Mouse (Mus musculus): Measurements from ENCODE around the gene Krt83.

The Krt83 gene

DNA sequence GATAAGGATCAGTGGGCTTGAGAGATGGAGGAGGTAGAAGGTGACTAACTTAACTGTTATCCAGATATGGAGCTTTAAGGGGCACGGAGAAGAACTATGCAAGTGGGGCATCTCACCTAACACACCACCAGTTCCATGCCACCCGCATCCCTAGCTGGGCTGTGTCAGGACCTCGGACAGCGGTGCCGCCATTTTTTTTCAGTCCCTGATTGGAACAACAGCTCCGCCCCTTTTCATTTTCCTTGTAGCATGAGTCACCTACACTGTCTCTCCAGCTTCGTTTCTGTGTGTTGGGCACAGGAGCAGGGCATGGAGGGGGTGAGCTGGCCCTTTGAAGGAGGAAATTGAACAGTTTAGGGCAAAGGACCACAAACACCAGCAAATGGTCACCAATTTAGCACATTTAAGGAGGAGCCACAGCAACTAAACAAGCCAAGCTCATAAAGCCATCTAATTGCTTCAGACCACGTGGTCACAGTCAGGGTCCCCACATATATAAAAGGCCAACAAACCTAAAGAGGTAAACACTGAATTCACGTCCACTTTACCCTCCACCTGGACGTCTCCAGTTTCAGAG is 18.3 kb downstream of the Krt83 start, which contains the start of gene Krt86:
Gene Krt86 (plus strand): TSS at position 527 of the 577 bp plus-strand sequence.
- DNase-seq (ENCODE audit: low spot score), result peak; percentile 25

DNA sequence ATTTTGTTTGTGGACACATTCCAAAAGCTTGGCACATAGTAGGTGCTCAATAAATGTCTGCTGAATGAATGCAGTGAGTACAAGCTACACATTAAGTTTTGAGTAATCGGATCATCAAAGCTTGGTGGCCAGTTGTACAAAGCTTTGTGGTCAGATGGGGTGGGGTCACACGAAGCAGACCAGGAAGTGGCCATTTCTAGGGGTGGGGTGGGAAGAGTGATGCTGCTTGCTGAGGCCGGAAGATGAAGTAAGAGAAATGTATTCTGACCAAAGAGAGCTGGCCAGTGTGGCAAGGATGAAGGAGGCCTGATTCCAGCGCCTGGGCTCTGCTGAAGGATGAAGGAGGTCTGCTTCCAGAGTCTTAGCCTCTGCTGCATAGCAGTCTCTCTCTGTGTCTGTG is 22.2 kb downstream of the Krt83 start:
- no peak for DNase-seq (ENCODE audit: low spot score)

DNA sequence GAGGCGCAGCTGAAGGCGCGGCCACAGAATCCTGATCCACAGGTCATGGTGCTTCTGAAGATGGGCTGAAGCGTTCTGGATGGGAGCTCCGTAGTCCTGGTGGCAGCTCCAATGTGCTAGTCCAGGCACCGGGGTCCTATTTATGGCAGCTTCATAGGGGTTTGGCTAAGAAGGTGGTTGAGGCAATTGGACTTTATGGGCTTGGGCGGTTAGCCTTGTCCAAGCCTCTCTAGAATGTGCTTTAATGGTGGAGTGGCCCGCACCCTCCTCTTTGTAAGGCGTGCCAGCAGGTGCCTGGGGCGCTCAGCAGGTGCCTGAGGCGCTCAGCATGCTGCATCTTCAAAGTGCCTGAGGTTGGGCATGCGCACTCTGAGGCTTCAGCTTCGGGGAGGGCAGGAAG is 27.7 kb downstream of the Krt83 start, which contains the start of gene Krt81:
Gene Krt81 (minus strand): TSS at position 101 of the 400 bp plus-strand sequence.
- DNase-seq (ENCODE audit: low spot score), result no peak

DNA sequence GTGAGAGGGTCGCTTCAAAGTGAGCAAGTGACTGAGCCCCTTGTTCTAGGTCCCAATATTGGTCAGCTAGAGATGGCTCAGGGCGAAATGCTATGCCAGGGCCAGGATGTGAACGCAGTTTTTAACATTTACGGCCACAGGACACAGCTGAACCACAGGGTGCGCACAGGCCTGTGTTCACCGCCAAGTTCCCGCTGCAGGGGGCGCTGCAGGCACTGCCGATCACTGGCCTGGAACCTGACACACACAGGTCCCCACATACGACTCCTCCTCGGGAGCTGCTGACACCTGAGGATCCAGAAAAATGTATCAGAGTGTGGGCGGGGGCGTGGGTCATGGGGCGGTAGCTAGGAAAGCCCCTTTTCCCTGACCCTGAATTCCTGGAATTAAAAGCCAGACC is 32.0 kb downstream of the Krt83 start:
- DNase-seq (ENCODE audit: low spot score), result no peak

DNA sequence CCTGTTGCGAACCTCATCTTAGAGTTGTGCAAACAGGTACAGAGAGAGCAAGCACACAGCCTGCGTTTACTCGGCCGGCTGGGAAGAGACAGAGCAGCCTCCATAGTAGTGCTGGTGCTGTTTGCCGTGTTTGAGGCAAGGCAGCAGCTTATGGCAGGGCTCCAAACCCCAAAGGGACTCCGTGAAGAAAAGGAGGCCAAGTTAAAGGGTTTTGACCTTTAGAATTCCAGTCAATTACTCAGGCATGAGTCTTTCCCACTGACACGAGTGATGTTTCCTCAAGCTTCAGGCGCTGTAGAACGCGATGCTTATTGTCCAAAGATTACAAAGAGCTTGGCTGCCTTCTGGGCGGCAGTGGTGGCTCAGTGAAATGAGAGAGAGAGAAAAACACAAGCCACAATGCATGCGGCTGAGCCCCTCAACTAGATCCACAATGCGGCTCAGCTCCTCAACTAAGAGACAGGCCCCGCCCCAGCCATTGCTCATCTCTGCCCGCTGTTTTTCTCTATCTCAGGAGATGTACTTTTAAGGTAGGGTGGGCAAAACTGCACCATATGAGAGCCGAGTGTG is 32.9 kb downstream of the Krt83 start:
- no peak for DNase-seq (ENCODE audit: low spot score)

DNA sequence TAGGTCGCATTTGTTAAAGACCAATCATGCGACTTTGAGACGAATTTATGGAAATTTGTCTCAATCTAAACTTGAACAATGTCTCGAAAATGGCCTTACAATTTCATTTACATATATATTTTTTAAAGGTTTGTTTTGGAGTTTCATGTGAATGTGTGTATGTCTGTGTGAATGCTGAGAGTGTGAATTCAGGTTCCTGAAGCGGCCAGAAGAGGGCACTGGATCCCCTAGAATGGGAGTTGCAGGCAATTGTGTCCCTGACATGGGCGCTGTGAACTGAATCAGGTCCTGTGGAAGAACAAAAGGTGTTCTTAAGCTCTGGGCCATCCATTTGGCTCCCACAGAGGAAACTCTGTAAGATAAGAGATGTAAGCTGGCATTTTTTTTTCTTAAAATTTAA is 35.4 kb downstream of the Krt83 start:
- DNase-seq (ENCODE audit: low spot score), result no peak

DNA sequence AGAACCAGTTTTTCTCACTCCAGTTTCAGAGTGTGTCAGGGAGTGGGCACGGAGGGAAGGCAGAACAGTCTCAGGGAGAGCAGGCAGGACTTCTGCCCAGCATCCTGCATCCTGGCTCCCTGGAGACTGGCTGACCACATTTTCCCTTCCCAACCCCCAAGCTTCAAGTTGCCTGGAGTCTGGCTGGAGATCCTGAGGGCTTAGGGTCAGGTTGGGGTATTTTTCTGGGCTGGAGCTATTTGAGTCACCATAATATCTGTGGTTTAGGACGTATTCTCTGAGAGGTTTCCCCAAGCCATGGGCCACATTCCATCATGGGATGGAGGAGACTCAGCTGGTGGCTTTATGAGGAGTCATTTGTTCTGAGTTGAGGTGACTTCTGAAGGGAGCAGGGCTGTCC is 36.0 kb downstream of the Krt83 start:
- DNase-seq (ENCODE audit: low spot score), result no peak

DNA sequence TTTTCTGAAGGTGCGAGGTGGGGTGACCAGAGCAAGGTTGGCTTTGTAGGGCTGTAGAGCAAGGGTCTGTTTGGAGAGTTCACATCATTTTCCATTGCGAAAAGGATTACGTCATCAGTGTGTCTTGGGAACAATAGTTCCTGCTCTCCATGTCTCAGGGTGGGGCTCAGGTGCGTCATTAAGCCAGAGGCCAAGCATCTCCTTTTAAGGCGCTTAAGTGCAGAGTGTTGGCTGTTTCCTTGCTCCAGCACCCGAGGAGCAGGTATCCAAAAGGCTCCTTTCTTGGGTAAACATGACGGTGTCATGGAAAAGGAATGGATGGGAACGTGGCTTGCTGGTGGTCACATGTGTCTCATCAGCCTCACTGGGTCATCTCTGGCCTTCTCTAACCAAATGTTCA is 36.5 kb downstream of the Krt83 start:
- DNase-seq (ENCODE audit: low spot score), result no peak

DNA sequence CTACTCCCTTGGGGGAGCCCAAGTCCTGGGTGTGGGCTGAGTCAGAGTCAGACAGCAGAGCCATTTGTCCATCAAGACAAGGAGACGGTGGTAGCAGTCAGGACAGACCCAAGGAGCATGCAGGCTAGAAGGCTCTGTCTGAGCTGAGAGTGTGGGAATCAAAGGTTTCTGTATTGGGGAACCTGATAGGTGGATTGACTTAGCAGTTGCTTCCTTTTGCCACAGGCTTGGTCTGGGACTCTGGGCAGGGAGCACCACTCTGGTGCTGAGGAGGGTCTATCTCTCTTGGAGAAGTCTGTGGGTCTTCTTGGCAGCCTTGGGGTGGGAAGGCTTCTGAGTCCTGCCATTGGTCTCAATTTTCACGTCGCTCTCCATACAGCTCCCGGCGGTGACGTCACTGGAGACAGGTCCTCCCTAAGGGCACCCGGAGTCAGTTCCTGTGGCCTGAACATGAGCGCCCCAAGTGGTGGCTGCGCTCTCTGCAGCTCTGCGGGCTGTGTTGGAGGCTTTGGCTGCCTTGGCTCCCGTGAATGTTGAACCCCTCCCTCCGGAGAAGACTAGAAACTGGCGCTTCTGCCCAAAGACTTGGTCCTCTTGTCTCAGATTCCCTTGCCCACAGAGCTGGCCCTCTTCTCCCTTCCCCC is 38.1 kb downstream of the Krt83 start:
- peak; percentile 54 for DNase-seq (ENCODE audit: low spot score)

DNA sequence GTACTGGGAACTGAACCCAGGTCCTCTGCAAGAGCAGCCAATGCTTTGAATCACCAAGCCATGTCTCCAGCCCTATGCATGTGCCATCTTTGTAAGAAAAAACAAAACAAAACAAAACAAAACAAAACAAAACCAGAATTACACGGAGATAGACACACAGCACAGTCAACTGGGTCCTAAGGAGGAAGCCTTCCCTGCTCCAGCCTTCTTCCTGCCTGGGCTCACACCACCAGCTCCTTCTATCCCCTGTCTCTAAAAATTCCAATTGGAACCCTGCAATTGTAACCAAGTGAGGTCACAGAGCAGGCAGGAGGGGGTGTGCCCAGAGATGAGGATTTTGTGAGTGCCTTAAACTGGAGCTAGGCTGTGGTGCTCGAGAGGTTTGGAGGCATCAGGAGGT is 43.9 kb downstream of the Krt83 start, which contains the start of gene Krt88:
Gene Krt88 (plus strand): TSS at position 301 of the 400 bp plus-strand sequence.
- DNase-seq (ENCODE audit: low spot score), result no peak

DNA sequence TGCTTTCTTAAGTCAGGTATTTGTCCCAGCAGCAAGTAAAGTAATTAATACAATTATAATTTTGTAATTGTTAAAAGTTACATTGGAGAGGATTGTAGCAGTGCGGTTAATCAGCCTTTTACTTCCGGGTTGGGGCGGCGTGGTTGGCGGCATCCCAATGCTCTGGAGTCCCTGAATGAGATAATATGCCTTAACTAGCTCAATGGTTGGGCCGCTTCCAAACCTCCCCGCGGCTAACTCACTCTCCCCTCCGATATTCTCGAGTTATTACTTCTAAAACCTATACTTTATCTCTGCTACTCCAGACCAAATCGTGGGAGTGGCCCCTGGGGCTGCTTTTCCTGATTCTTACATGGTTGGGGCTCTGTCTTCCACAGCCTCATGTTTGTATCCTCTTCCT is 44.7 kb downstream of the Krt83 start:
- no peak for DNase-seq (ENCODE audit: low spot score)

DNA sequence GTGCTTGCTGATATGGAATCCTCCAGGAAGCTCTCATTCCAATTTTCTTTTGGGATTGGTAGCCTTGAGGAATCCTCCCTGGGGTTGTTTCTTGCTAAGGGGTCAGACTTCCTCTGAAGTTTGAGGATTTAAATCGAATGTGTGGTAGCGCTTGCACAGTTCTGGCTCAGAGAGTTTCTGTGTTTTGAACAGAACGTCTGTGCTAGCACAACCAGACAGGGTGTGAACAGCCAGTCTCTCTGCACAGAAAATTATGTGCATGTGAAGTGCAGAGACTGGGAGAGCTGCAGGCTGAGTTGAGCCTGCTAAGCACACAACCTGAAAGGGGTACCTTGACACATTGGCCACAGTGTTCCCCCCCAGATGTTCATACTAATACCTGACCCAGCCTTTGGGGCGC is 50.5 kb downstream of the Krt83 start:
- DNase-seq (ENCODE audit: low spot score), result no peak

DNA sequence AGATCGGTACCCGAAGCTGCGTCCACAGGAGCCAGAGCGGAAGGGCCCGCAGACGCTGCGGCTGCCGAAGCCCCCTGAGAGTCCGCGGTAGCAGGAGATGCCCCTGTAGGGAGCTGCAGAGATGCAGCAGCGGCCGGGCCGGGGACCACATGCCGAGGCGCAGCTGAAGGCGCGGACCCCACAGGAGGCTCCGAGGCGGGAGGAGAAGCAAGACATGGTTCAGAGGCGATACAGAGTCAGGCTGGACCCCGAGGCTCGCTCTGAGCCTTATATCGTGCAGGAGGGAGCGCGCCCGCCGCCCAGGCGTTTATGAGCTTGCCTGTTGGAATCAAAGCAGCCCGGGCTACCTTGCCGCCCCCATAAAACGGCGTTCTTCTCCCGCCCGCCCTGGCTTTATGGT is 52.8 kb downstream of the Krt83 start, which contains the start of gene Krt87:
Gene Krt87 (minus strand): TSS at position 250 of the 400 bp plus-strand sequence.
- DNase-seq (ENCODE audit: low spot score), result no peak

DNA sequence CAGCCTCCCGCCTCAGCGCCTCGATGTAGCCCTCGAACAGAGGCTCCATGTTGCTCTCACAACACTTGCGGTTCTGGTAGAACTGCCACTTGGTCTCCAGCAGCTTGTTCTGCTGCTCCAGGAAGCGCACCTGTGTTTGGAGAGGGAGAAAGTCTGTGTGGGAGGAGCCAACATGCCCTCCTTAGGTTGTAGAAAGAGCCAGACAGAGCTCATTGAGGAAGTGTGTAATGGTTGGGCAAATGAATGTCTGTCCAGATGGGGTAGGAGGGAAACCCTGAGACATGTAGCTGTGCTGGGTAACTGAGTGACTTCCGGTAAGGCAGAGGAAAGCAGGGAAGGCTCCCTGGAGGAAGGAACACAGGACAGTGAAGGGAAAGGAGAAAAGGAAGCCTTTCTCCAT is 54.7 kb downstream of the Krt83 start:
- no peak for DNase-seq (ENCODE audit: low spot score)

All from yolk sac, embryonic 10.5 days (tissue).